Mouse (Mus musculus): Measurements from ENCODE around the gene C2cd5.

The C2cd5 gene

DNA sequence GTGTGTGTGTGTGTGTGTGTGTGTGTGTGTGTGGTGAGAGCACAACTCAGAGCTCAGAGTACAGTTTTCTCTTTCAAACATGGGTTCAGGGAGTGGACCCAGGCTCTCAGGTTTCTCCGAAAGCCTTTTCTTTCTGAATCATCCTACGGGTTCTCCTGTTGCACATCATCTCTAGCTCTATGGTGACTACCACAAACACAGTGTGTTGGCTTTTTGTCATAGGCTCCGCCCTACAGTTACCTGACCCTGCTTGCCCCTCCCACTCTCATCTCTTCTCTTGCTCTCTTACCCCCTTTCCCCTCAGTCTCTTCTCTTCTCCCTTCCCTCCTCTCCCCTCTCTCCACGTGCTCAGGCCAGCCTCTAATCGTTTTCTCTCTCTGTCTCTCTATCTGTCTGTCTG, 15.6 kb upstream of the C2cd5 start:
- DNase-seq (ENCODE audit: low spot score in 2 of 2) = no peak

DNA sequence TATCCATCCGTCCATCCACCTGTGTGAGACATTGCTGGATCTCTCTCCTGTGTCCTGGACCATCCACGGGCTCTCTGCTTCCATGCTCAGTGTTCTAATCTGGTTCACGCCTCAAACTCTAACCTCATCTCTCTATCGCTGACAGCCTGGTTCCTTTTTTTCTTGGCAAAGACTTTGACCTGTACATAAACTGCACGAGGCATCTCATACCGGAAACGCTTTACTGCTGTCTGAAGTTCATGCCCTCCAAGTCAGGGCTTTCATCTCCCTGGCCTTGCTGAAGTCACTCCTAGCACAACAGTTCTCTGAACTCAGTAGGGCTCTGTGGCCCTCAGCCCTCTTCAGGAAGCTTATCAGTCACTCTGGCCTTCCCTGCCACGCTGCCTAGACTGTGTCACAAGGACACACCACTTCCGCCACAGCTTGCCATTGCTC, 15.1 kb upstream of the C2cd5 start:
- DNase-seq (ENCODE audit: low spot score in 2 of 2) = no peak

DNA sequence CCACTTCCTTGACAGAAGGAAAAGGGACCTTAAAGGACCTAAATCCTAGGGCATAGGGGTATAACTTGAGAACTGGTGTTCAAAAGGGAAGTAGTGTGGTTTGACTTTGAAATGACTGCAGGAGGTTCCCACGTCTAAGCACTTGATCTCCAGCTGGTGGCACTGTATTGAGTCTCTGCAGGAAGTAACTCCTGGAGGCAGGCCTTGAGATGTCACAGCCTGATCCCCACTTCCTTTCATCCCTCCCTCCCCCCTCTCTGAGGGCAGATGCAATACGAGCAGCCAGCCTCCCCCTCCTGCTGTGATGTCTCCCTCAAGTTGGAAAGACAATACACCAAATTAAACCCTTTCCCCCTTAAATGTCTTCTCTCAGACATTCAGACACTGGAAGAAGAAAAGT, 14.6 kb upstream of the C2cd5 start:
- DNase-seq (ENCODE audit: low spot score in 2 of 2) = no peak

DNA sequence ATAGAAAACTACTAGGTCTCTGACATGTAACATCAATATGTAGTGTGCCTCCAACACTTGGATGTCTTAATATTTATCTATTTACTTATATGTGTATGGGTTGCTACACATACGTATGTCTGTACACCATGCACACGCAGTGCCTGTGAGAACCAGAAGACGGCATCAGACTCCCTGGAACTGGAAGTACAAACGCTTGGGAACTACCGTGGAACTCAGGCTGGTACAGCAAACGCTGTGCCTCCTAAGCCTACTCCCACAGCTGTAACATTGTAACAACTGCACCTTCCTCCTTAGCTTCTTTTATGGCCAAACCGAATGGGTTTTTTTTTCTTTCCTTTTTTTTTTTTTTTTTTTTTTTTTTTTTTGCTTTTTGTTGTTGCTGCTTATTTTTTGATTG, 10.4 kb upstream of the C2cd5 start:
- no peak for DNase-seq (ENCODE audit: low spot score in 2 of 2)

- no peak for DNase-seq (ENCODE audit: low spot score in 2 of 2)
Measured at GRCm38 (mm10) chr6:143109622-143110218, 9.8 kb upstream of the C2cd5 start.

GRCm38 (mm10) chr6:143108031-143108430, 8.1 kb upstream of the C2cd5 start:
- DNase-seq (ENCODE audit: low spot score in 2 of 2) = no peak

DNA sequence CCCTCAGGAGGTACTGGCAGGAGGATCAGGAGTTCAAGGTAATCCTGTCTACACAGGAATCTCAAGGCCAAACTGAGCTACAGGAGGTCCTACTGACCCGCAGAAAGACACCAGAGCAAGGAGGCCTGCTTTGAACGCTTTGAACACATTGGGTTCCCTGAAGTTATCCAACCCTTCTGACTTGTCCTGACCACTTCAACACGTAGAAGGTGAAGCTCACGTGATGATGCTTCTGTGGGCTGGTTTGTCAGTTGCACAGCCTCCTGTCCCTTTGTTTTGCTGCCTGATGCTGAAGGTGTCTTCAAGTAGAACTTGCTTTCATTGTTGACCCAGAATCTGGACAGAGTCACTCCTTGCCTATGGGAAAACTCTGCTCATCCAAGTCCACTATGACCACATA, 7.7 kb upstream of the C2cd5 start:
- no peak for DNase-seq (ENCODE audit: low spot score in 2 of 2)

- DNase-seq (ENCODE audit: low spot score in 2 of 2) = no peak
Measured at GRCm38 (mm10) chr6:143105766-143106165, 5.8 kb upstream of the C2cd5 start.

GRCm38 (mm10) chr6:143103981-143104680, 4.2 kb upstream of the C2cd5 start:
- DNase-seq (ENCODE audit: low spot score in 2 of 2) = no peak

DNA sequence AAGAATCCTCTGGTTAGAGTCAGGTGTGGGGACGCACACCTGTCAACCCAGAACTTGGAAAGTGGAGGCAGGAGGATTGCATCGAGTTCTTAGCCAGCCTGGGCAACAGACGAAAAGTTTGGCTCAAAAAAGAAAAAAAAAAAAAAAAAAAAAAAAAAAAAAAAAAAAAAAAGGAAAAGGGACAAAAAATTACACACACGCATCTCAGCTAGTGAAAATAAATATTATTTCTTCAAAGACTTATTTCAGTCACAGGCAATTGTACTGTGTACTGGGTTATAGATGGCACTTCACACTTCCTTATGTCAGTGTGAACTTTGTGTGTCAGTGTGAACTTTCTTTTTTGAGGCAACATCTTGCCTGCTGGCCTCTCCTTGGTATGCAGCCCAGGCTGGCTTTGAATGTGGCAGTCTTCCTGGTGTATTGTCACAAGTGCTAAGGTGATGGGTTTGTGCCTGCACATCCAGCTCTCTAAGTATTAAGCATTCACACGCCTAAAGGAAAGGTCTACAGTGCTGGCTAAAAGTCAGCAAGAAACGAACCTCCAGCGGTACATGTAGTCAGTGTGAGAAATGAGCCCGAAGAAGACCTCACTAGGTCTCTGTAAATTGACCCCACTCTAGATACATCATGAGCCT, 656 bp upstream of the C2cd5 start:
- no peak for DNase-seq (ENCODE audit: low spot score in 2 of 2)

DNA sequence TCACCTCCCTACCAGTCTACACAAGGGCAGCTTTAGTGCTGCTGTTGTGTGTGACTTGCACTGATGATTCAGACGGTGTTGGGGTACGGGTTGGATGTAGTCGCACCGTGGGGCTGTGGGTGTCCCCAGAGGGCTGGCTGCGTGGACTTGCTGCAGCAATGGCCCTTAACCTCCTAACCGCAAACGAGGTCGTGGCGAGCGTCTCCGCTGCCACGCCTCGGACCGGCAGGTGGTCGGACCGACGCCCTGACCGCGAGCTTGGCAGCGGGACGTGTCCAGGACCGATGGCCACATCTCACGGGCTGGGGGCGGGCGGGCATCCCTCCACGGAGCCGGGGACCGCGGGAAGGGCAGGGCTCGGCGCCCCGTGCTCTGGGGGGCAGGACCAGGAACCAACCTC, 660 bp downstream of the C2cd5 start:
- DNase-seq (ENCODE audit: low spot score in 2 of 2) = peak; percentile 50 to 51

- DNase-seq (ENCODE audit: low spot score in 2 of 2) = no peak
Measured at GRCm38 (mm10) chr6:143095126-143095525, 4.8 kb downstream of the C2cd5 start.

- no peak for DNase-seq (ENCODE audit: low spot score in 2 of 2)
Measured at GRCm38 (mm10) chr6:143092856-143093255, 7.1 kb downstream of the C2cd5 start.

- no peak for DNase-seq (ENCODE audit: low spot score in 2 of 2)
Measured at GRCm38 (mm10) chr6:143091076-143091475, 8.9 kb downstream of the C2cd5 start.

DNA sequence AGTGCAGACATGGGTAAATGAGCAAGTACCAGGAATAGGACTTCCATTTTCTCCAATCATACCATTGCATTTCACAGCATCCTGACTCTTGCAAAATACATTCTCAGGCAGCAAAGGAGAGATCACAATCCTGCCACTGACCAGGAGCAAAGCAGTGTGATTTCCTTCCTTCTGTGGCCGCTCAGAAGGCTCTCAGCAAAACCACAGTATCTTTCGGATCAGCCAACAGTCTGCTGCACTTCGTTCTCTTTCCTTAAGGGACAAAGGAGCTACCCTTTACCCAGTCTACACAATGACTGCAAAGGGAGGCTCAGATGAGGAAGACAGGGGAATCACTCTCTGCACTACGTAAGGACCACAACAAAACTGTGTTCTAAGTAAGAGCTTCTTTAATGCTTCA, 12.6 kb downstream of the C2cd5 start:
- DNase-seq (ENCODE audit: low spot score in 2 of 2) = no peak

DNA sequence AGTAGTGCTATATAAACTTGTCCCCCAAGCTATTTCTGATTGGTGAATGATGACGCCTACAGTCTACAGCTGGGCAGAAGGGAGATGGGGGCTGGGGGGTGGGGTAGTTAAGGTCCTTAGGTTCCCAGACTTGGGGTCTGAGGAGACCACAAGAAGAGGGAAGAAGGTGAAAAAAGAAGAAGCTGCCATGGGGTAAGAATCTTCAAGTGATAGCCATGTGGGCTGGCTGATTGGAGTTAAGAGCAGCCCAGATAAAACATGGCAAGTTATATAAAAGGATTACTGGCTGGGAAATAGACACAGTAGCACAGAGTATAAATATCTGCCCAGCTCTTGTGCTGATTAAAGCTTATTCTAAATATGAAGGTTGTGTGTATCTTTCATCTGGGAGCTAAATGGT, 14.0 kb downstream of the C2cd5 start:
- DNase-seq (ENCODE audit: low spot score in 2 of 2) = no peak

DNA sequence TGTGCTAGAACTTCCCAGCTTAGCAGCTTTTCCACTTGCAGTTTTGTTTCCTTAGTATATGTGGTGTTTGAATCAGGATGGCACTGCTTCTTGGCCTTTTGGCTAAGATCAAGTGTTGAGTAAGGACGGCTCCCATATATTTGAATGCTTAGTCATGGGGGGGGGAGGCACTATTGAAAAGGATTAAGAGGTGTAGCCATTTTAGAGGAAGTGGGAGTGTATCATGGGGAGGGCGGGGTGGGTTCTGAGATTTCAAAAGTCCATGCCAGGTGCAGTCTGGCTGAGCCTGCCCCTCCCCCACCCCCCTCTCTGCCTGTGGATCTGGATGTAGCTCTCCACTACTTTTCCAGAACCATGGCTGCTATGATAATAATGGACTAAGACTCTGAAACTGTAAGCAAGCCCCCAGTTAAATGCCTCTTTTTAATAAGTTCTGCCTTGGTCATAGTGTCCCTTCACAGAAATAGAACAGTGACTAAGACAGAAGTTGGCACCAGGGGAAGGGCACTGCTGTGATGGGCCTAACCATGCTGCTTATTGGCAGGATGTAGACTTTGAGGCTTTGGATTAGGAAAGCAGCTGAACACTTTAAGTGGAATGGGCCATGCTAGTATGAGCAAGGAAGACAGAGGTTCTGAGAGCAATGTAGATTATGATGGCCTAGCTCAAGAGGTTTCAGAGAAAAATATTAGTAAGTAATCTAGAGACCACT, 15.5 kb downstream of the C2cd5 start:
- DNase-seq (ENCODE audit: low spot score in 2 of 2) = no peak

DNA sequence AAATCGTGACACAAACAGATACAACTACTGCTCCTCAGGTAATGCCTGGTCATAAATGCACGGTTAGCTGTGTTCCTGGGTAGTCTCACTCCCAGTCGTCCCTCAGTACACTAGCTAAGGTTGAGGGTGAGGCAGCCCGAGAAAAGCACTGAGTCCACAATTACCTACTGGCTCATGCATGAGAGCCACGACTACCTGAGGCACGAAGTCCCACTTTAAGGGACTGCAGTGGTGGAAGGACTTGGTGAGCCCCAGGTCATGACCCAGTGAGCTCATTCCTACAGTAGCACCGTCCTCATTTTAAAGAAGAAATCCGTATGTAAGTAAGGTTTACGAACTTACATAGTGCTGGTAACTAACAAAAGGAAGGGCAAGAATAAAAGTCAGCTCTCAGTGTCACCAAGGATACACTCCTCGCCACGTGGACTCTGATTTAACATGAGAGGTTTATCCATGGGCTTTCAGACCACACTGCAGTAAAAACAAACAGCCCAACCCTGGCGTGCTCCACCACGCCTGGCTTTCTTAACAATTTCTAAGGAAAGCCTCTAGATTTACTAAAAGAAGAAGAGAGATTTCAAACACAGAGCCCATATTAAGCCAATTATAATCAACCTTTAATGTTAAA, 18.3 kb downstream of the C2cd5 start:
- no peak for DNase-seq (ENCODE audit: low spot score in 2 of 2)

- DNase-seq (ENCODE audit: low spot score in 2 of 2) = no peak
Measured at GRCm38 (mm10) chr6:143080774-143081173, 19.2 kb downstream of the C2cd5 start.

DNA sequence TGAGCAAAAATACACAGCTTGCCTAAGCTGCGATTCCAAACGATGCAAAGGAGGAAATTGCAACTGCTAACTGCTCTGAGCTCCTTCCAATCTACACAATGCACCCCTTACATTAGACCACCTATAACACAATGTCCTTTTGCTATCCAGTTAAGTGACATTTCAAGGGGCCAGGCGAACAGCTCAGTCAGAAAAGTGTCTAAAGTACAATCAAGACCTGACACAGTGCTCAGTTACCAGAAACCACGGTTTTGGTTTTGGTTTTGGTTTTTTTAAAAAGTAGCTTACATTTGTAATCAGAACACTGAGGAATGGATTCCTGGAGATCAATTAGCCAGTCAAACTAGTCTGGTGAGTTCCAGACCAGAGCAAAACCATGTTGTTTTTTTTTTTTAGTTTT, 20.8 kb downstream of the C2cd5 start:
- no peak for DNase-seq (ENCODE audit: low spot score in 2 of 2)

- no peak for DNase-seq (ENCODE audit: low spot score in 2 of 2)
Measured at GRCm38 (mm10) chr6:143076461-143076860, 23.5 kb downstream of the C2cd5 start.

DNA sequence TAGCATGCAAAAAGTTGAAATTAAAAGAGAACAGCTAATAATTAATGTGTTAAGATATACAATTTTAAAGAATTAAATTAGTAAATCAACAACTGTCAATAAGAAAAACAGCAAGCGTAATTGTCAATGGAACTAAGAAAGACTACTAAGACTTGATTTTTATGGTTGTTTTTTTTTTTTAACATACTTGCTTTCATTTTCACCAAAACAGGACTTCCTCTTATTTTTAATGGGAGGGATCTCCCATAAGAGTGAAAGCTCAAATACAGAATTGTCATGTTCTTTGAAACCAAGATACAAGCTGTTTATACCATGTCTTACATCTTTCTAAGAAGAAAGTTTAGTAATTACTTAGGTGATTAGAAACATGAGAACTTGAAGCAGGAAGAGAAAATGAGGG, 26.0 kb downstream of the C2cd5 start:
- DNase-seq (ENCODE audit: low spot score in 2 of 2) = no peak
